Mouse (Mus musculus): ENCODE data around the gene Zdhhc11. TPM values are rescaled to one million over a fixed set of nuclear protein-coding genes. Genes with fewer than 3 reads are reported as not detected.

Zdhhc11 gene
- polyA plus RNA-seq, 1 experiment, result not detected

GRCm38 (mm10) chr13:73955531-73955930 lies 8.1 kb upstream of the Zdhhc11 start:
- Histone ChIP-seq H3K27me3 (ENCODE audit: control insufficient read depth) (no peaks in the 10 kb centered on the region), H3K4me3 (replicated peaks) (no peak overlapping the region), H3K9me3 (ENCODE audit: control insufficient read depth, low read length) (no peaks in the 10 kb centered on the region), H3K36me3 (ENCODE audit: control insufficient read depth) (peaks cover 89% of the 10 kb centered on the region), H3K4me1 (ENCODE audit: control insufficient read depth) (no peaks in the 10 kb centered on the region)
- no peak for TF ChIP-seq TAL1 (IDR thresholded peaks at IDR 0.05; ENCODE audit: low read length)
- no peak for TF ChIP-seq GATA1 (IDR thresholded peaks at IDR 0.05; ENCODE audit: low read length)

GRCm38 (mm10) chr13:73960117-73960652 lies 3.5 kb upstream of the Zdhhc11 start:
- no peak overlapping the region for H3K4me3 ChIP-seq (replicated peaks)
- TF ChIP-seq TAL1 (IDR thresholded peaks at IDR 0.05; ENCODE audit: low read length), result no peak
- TF ChIP-seq GATA1 (IDR thresholded peaks at IDR 0.05; ENCODE audit: low read length), result no peak
- H3K9me3 ChIP-seq (ENCODE audit: control insufficient read depth, low read length), result no peaks in the 10 kb centered on the region
- no peaks in the 10 kb centered on the region for H3K27me3 ChIP-seq (ENCODE audit: control insufficient read depth)
- H3K4me1 ChIP-seq (ENCODE audit: control insufficient read depth), result no peaks in the 10 kb centered on the region
- H3K36me3 ChIP-seq (ENCODE audit: control insufficient read depth), result peaks cover 67% of the 10 kb centered on the region

GRCm38 (mm10) chr13:73961177-73961576 lies 2.5 kb upstream of the Zdhhc11 start:
- TF ChIP-seq TAL1 (IDR thresholded peaks at IDR 0.05; ENCODE audit: low read length) (no peak), GATA1 (IDR thresholded peaks at IDR 0.05; ENCODE audit: low read length) (no peak)
- H3K4me1 ChIP-seq (ENCODE audit: control insufficient read depth), result no peaks in the 10 kb centered on the region
- H3K27me3 ChIP-seq (ENCODE audit: control insufficient read depth), result no peaks in the 10 kb centered on the region
- peaks cover 57% of the 10 kb centered on the region for H3K36me3 ChIP-seq (ENCODE audit: control insufficient read depth)
- no peaks in the 10 kb centered on the region for H3K9me3 ChIP-seq (ENCODE audit: control insufficient read depth, low read length)
- H3K4me3 ChIP-seq (replicated peaks), result no peak overlapping the region

DNA sequence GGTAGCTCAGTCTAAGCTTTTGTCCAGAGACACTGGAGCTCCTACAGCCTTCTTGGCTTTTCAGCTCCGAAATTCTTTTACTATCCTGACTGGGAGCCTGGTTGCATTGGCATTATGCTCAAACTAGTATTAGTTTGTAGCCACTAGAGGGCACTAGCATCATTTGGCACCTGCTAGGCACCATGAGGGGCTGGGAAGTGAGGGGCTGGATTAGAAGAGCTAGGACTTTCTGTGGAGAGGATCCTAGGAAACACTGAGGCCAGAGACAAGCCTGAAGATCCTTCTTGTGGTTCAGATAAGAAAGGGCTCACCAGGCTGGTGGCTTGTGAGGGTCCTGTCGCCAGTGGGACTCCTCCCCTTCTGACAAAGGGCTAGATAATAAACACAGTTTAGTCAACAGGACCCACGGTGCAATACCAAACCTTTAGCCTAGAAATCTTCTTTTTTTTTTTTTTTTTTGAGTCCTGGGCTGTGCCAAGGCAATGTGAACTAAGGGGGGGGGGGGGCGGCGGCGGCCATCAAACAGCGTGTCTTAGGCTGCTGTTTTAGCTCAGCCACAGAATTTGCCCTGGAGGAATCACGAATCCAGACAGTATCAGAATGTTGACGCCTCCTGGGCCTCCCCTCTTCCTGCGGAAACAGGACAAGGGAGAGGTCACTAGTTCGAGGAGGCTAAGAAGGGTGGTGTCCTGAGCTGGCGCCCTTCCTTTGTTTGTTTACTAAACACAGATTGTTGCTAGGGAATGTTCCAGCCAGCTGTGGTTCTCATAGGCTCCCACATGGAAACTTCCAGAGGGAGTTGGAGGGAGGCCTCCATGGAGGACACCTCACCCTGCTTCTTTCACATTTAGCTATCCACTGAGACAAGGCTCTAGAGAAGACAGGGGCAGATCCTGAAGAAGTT lies 7.1 kb downstream of the Zdhhc11 start:
- Histone ChIP-seq H3K27me3 (ENCODE audit: control insufficient read depth) (no peaks in the 10 kb centered on the region; the same call in 1 of the 2 replicates), H3K4me1 (ENCODE audit: control insufficient read depth) (peaks cover 5% of the 10 kb centered on the region), H3K9me3 (ENCODE audit: control insufficient read depth, low read length) (no peaks in the 10 kb centered on the region), H3K4me3 (replicated peaks) (no peak overlapping the region), H3K36me3 (ENCODE audit: control insufficient read depth) (no peaks in the 10 kb centered on the region)
- TF ChIP-seq TAL1 (IDR thresholded peaks at IDR 0.05; ENCODE audit: low read length), result no peak
- TF ChIP-seq GATA1 (IDR thresholded peaks at IDR 0.05; ENCODE audit: low read length), result no peak

DNA sequence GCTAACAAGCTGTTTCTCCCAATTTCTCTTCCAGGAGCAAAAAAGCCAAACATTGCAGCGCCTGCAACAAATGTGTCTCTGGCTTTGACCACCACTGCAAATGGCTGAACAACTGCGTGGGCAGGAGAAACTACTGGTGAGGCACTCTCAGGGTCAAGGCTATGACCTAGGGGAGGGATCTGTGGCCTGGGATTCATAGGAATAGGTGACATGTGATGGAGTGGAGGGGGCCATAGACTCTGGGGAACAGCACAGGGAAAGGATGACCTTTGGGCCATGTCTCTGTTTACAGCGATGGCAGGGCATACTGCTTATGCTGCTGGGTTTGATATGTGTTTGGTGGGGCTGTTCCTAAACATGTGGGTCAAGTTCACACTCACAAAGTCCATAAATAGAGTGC lies 10.9 kb downstream of the Zdhhc11 start:
- Histone ChIP-seq H3K4me1 (ENCODE audit: control insufficient read depth) (peaks cover 11% of the 10 kb centered on the region), H3K9me3 (ENCODE audit: control insufficient read depth, low read length) (no peaks in the 10 kb centered on the region), H3K4me3 (replicated peaks) (no peak overlapping the region), H3K36me3 (ENCODE audit: control insufficient read depth) (no peaks in the 10 kb centered on the region), H3K27me3 (ENCODE audit: control insufficient read depth) (no peaks in the 10 kb centered on the region; the same call in 1 of the 2 replicates)
- no peak for TF ChIP-seq TAL1 (IDR thresholded peaks at IDR 0.05; ENCODE audit: low read length)
- no peak for TF ChIP-seq GATA1 (IDR thresholded peaks at IDR 0.05; ENCODE audit: low read length)

- TF ChIP-seq GATA1 (IDR thresholded peaks at IDR 0.05; ENCODE audit: low read length) (no peak), TAL1 (IDR thresholded peaks at IDR 0.05; ENCODE audit: low read length) (no peak)
- peaks cover 6% of the 10 kb centered on the region for H3K4me1 ChIP-seq (ENCODE audit: control insufficient read depth)
- no peak overlapping the region for H3K4me3 ChIP-seq (replicated peaks)
- H3K27me3 ChIP-seq (ENCODE audit: control insufficient read depth), result no peaks in the 10 kb centered on the region; the same call in 1 of the 2 replicates
- no peaks in the 10 kb centered on the region for H3K36me3 ChIP-seq (ENCODE audit: control insufficient read depth)
- no peaks in the 10 kb centered on the region for H3K9me3 ChIP-seq (ENCODE audit: control insufficient read depth, low read length)
Observed at GRCm38 (mm10) chr13:73976935-73977334, 13.3 kb downstream of the Zdhhc11 start.

- Histone ChIP-seq H3K4me3 (replicated peaks) (no peak overlapping the region), H3K36me3 (ENCODE audit: control insufficient read depth) (no peaks in the 10 kb centered on the region), H3K4me1 (ENCODE audit: control insufficient read depth) (peaks cover 19% of the 10 kb centered on the region), H3K9me3 (ENCODE audit: control insufficient read depth, low read length) (no peaks in the 10 kb centered on the region), H3K27me3 (ENCODE audit: control insufficient read depth) (no peaks in the 10 kb centered on the region)
- no peak for TF ChIP-seq TAL1 (IDR thresholded peaks at IDR 0.05; ENCODE audit: low read length)
- no peak for TF ChIP-seq GATA1 (IDR thresholded peaks at IDR 0.05; ENCODE audit: low read length)
Observed at GRCm38 (mm10) chr13:73990325-73990724, 26.7 kb downstream of the Zdhhc11 start.

- Histone ChIP-seq H3K9me3 (ENCODE audit: control insufficient read depth, low read length) (no peaks in the 10 kb centered on the region), H3K4me3 (replicated peaks) (no peak overlapping the region), H3K27me3 (ENCODE audit: control insufficient read depth) (no peaks in the 10 kb centered on the region), H3K4me1 (ENCODE audit: control insufficient read depth) (peaks cover 19% of the 10 kb centered on the region), H3K36me3 (ENCODE audit: control insufficient read depth) (no peaks in the 10 kb centered on the region)
- TF ChIP-seq TAL1 (IDR thresholded peaks at IDR 0.05; ENCODE audit: low read length) (no peak), GATA1 (IDR thresholded peaks at IDR 0.05; ENCODE audit: low read length) (no peak)
Observed at GRCm38 (mm10) chr13:73990761-73991160, 27.1 kb downstream of the Zdhhc11 start.

DNA sequence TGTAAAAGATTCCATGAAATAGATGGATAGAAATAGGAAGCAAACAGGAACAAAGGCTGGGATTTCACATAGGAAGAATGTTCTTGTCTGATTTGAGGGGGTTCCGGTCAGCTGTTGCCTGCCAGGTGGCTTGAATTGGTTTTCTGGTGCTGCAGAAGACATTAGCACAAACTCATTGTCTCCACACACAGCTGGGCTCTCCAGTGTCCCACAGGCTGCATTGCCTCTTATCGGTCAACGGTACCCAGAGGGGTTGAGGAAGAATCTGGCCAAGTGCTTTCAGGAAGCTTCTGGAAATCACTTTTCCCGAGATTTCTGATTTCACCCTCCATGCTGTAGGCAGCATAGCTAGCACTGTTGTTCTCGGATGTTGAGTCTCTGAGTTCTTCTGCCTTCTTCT lies 27.6 kb downstream of the Zdhhc11 start:
- H3K4me3 ChIP-seq (replicated peaks), result no peak overlapping the region
- TF ChIP-seq TAL1 (IDR thresholded peaks at IDR 0.05; ENCODE audit: low read length), result no peak
- no peak for TF ChIP-seq GATA1 (IDR thresholded peaks at IDR 0.05; ENCODE audit: low read length)
- no peaks in the 10 kb centered on the region for H3K27me3 ChIP-seq (ENCODE audit: control insufficient read depth)
- no peaks in the 10 kb centered on the region for H3K36me3 ChIP-seq (ENCODE audit: control insufficient read depth)
- peaks cover 19% of the 10 kb centered on the region for H3K4me1 ChIP-seq (ENCODE audit: control insufficient read depth)
- no peaks in the 10 kb centered on the region for H3K9me3 ChIP-seq (ENCODE audit: control insufficient read depth, low read length)

Measured in erythroblast, embryonic 14.5 days (primary cell).